Mouse (Mus musculus): Measurements from ENCODE around the gene Ccdc80. TPM values are rescaled to one million over a fixed set of nuclear protein-coding genes. Genes with fewer than 3 reads are reported as not detected.

Ccdc80 gene
- polyA plus RNA-seq, 1 experiment from 2014 or later: 11.8 TPM

- no peaks in the 10 kb centered on the region for H3K4me1 ChIP-seq (ENCODE audit: control insufficient read depth, low read depth, low read length)
- ATAC-seq (ENCODE audit: low read depth): no peak
- no peak overlapping the region for H3K27ac ChIP-seq (ENCODE audit: low read length)
These were observed 4.4 kb upstream of the Ccdc80 start for GRCm38 (mm10) chr16:45088842-45089241.

GRCm38 (mm10) chr16:45090005-45090404 lies 3.2 kb upstream of the Ccdc80 start:
- ATAC-seq (ENCODE audit: low read depth): no peak; the same call in 1 of the 2 replicates
- no peaks in the 10 kb centered on the region for H3K36me3 ChIP-seq (ENCODE audit: control insufficient read depth, insufficient read depth)
- H3K9ac ChIP-seq (ENCODE audit: low read depth, low read length): no peak overlapping the region
- H3K4me2 ChIP-seq (ENCODE audit: low read depth, low read length): peak overlapping the region; percentile 14
- no peaks in the 10 kb centered on the region for H3K9me3 ChIP-seq (replicated peaks; ENCODE audit: control insufficient read depth, low read length)
- H3K4me3 ChIP-seq (ENCODE audit: low read depth, low read length): no peak overlapping the region
- H3K4me1 ChIP-seq (ENCODE audit: control insufficient read depth, low read depth, low read length): no peaks in the 10 kb centered on the region
- WGBS (ENCODE audit: insufficient replicate concordance): 5% methylated on average over 10 of the region's 10 CpGs
- H3K27me3 ChIP-seq (ENCODE audit: control insufficient read depth, insufficient read depth, low read depth, low read length): no peaks in the 10 kb centered on the region
- no peak overlapping the region for H3K27ac ChIP-seq (ENCODE audit: low read length)

More at GRCm38 (mm10) chr16:45088842-45089241, 4.4 kb upstream of the Ccdc80 start:
- H3K9me3 ChIP-seq (replicated peaks; ENCODE audit: control insufficient read depth, low read length): no peaks in the 10 kb centered on the region
- H3K27me3 ChIP-seq (ENCODE audit: control insufficient read depth, insufficient read depth, low read depth, low read length): no peaks in the 10 kb centered on the region
- H3K4me3 ChIP-seq (ENCODE audit: low read depth, low read length): no peak overlapping the region
- no peak overlapping the region for H3K9ac ChIP-seq (ENCODE audit: low read depth, low read length)
- no peak overlapping the region for H3K4me2 ChIP-seq (ENCODE audit: low read depth, low read length)
- no peaks in the 10 kb centered on the region for H3K36me3 ChIP-seq (ENCODE audit: control insufficient read depth, insufficient read depth)
- WGBS (ENCODE audit: insufficient replicate concordance): 53% methylated on average over 1 of the region's 1 CpGs

DNA sequence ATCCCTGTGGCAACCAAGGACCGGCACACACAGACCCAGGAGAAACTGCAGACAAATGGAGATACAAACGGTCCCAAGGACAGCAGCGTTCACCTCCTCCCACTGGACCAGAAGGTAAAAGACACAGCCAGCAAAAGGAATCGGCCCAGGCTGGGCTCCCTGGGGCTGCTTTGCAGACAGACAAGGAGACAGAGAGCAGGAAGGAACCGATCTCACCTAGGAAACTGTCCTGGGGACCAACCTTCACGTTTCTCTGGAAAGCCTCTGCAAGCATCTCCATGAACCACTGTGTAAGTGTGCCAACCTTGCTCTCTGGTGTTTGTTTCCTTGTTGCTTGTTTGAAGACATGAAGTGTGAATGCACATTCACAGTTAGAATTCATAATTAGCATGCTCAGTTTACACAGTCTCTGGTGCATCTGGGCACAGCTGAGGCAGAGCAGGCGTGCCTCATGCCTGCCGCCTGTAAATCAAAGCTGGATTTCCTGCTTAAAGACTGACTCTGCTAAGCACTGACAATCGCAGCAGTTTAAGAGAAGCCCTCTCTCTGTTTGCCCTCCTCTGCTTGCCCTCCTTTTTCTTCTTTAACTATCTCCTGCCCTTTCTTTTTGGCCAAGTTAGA lies 1.0 kb downstream of the Ccdc80 start:
- Histone ChIP-seq H3K9ac (ENCODE audit: low read depth, low read length) (no peak overlapping the region; the same call in 1 of the 2 replicates), H3K36me3 (ENCODE audit: control insufficient read depth, insufficient read depth) (no peaks in the 10 kb centered on the region), H3K4me3 (ENCODE audit: low read depth, low read length) (peak overlapping the region; percentile 29; the same call in 1 of the 2 replicates), H3K27ac (ENCODE audit: low read length) (no peak overlapping the region), H3K9me3 (replicated peaks; ENCODE audit: control insufficient read depth, low read length) (no peaks in the 10 kb centered on the region), H3K27me3 (ENCODE audit: control insufficient read depth, insufficient read depth, low read depth, low read length) (no peaks in the 10 kb centered on the region), H3K4me2 (ENCODE audit: low read depth, low read length) (no peak overlapping the region), H3K4me1 (ENCODE audit: control insufficient read depth, low read depth, low read length) (no peaks in the 10 kb centered on the region)
- no peak for ATAC-seq (ENCODE audit: low read depth)
- 8% methylated on average over 9 of the region's 9 CpGs for WGBS (ENCODE audit: insufficient replicate concordance)

- Histone ChIP-seq H3K4me1 (ENCODE audit: control insufficient read depth, low read depth, low read length) (no peaks in the 10 kb centered on the region), H3K4me2 (ENCODE audit: low read depth, low read length) (no peak overlapping the region), H3K9ac (ENCODE audit: low read depth, low read length) (no peak overlapping the region), H3K27me3 (ENCODE audit: control insufficient read depth, insufficient read depth, low read depth, low read length) (no peaks in the 10 kb centered on the region), H3K36me3 (ENCODE audit: control insufficient read depth, insufficient read depth) (no peaks in the 10 kb centered on the region), H3K9me3 (replicated peaks; ENCODE audit: control insufficient read depth, low read length) (no peaks in the 10 kb centered on the region), H3K4me3 (ENCODE audit: low read depth, low read length) (no peak overlapping the region), H3K27ac (ENCODE audit: low read length) (no peak overlapping the region)
- ATAC-seq (ENCODE audit: low read depth): no peak
- 70% methylated on average over 13 of the region's 13 CpGs for WGBS (ENCODE audit: insufficient replicate concordance)
These were observed 1.8 kb downstream of the Ccdc80 start for GRCm38 (mm10) chr16:45095030-45095429.

DNA sequence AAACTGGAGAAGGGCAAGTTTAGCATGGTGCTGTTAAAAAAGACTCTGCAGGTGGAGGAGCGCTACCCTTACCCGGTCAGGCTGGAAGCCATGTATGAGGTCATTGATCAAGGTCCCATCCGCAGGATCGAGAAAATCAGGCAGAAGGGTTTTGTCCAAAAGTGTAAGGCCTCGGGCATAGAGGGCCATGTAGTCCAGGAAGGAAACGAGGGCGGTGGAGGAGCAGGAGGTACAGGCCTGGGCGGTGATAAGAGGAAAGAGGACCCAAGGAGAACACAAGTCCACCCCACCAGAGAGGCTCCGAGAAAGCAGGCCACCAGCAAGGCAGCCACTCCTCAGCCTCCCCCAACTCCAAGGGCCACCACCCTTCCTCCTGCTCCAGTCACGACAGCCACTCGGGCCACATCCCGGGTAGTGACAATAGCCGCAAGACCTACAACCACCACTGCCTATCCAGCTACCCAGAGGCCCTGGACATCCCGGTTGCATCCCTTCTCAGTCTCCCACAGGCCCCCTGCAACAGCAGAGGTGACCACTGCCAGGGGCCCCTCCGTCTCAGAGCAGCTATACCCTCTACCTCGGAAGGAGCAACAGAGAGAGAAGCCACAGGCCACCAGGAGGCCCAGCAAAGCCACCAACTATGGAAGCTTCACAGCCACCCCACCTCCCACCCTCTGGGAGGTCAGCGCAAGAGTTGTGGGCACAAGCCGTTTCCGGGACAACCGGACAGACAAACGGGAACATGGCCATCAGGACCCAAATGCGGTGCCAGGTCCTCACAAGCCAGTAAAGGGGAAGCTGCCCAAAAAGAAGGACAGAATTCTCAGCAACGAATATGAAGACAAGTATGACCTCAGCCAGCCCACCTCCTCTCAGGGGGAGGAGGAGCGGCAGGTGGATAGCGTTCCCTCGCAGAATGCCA lies 2.6 kb downstream of the Ccdc80 start:
- ATAC-seq (ENCODE audit: low read depth): no peak
- Histone ChIP-seq H3K4me1 (ENCODE audit: control insufficient read depth, low read depth, low read length) (no peaks in the 10 kb centered on the region), H3K4me3 (ENCODE audit: low read depth, low read length) (no peak overlapping the region), H3K27me3 (ENCODE audit: control insufficient read depth, insufficient read depth, low read depth, low read length) (no peaks in the 10 kb centered on the region), H3K36me3 (ENCODE audit: control insufficient read depth, insufficient read depth) (no peaks in the 10 kb centered on the region), H3K9me3 (replicated peaks; ENCODE audit: control insufficient read depth, low read length) (no peaks in the 10 kb centered on the region), H3K27ac (ENCODE audit: low read length) (no peak overlapping the region), H3K9ac (ENCODE audit: low read depth, low read length) (no peak overlapping the region), H3K4me2 (ENCODE audit: low read depth, low read length) (peak overlapping the region; percentile 15; the same call in 1 of the 2 replicates)
- 57% methylated on average over 26 of the region's 26 CpGs for WGBS (ENCODE audit: insufficient replicate concordance)

- Histone ChIP-seq H3K4me1 (ENCODE audit: control insufficient read depth, low read depth, low read length) (no peaks in the 10 kb centered on the region), H3K27ac (ENCODE audit: low read length) (no peak overlapping the region), H3K4me3 (ENCODE audit: low read depth, low read length) (no peak overlapping the region), H3K36me3 (ENCODE audit: control insufficient read depth, insufficient read depth) (no peaks in the 10 kb centered on the region), H3K4me2 (ENCODE audit: low read depth, low read length) (no peak overlapping the region), H3K27me3 (ENCODE audit: control insufficient read depth, insufficient read depth, low read depth, low read length) (no peaks in the 10 kb centered on the region), H3K9ac (ENCODE audit: low read depth, low read length) (no peak overlapping the region), H3K9me3 (replicated peaks; ENCODE audit: control insufficient read depth, low read length) (no peaks in the 10 kb centered on the region)
- WGBS (ENCODE audit: insufficient replicate concordance): 69% methylated on average over 2 of the region's 2 CpGs
- no peak for ATAC-seq (ENCODE audit: low read depth)
These were observed 4.3 kb downstream of the Ccdc80 start for GRCm38 (mm10) chr16:45097467-45097866.

GRCm38 (mm10) chr16:45098186-45098885 lies 5.1 kb downstream of the Ccdc80 start:
- H3K36me3 ChIP-seq (ENCODE audit: control insufficient read depth, insufficient read depth): no peaks in the 10 kb centered on the region
- WGBS (ENCODE audit: insufficient replicate concordance): 59% methylated on average over 10 of the region's 10 CpGs
- no peak overlapping the region for H3K27ac ChIP-seq (ENCODE audit: low read length)
- no peak overlapping the region for H3K4me3 ChIP-seq (ENCODE audit: low read depth, low read length)
- no peaks in the 10 kb centered on the region for H3K4me1 ChIP-seq (ENCODE audit: control insufficient read depth, low read depth, low read length)
- no peaks in the 10 kb centered on the region for H3K27me3 ChIP-seq (ENCODE audit: control insufficient read depth, insufficient read depth, low read depth, low read length)
- ATAC-seq (ENCODE audit: low read depth): no peak
- H3K9me3 ChIP-seq (replicated peaks; ENCODE audit: control insufficient read depth, low read length): no peaks in the 10 kb centered on the region
- H3K4me2 ChIP-seq (ENCODE audit: low read depth, low read length): no peak overlapping the region
- no peak overlapping the region for H3K9ac ChIP-seq (ENCODE audit: low read depth, low read length)

- no peak for ATAC-seq (ENCODE audit: low read depth)
- Histone ChIP-seq H3K9me3 (replicated peaks; ENCODE audit: control insufficient read depth, low read length) (no peaks in the 10 kb centered on the region), H3K27me3 (ENCODE audit: control insufficient read depth, insufficient read depth, low read depth, low read length) (no peaks in the 10 kb centered on the region), H3K4me2 (ENCODE audit: low read depth, low read length) (no peak overlapping the region), H3K36me3 (ENCODE audit: control insufficient read depth, insufficient read depth) (no peaks in the 10 kb centered on the region), H3K4me3 (ENCODE audit: low read depth, low read length) (no peak overlapping the region), H3K4me1 (ENCODE audit: control insufficient read depth, low read depth, low read length) (no peaks in the 10 kb centered on the region), H3K9ac (ENCODE audit: low read depth, low read length) (no peak overlapping the region), H3K27ac (ENCODE audit: low read length) (no peak overlapping the region)
- 73% methylated on average over 6 of the region's 6 CpGs for WGBS (ENCODE audit: insufficient replicate concordance)
These were observed 5.6 kb downstream of the Ccdc80 start for GRCm38 (mm10) chr16:45098886-45099210.
